Mouse (Mus musculus) kidney, postnatal 14 days (tissue): ENCODE data around the gene Gm21992.
A peak's percentile ranks its signal among the peaks of the same experiment; 100 is the strongest.
"Not testable (repeated sequence)": the region's sequence is repeated elsewhere in the genome, so short reads cannot be mapped to it uniquely, and the experiment has no call there.

Experiments used
- DNase-seq: peaks from one replicate; pipeline ENCODE4 v3.0.0; 2022; ENCODE audit warnings: mixed read lengths

The Gm21992 gene

DNA sequence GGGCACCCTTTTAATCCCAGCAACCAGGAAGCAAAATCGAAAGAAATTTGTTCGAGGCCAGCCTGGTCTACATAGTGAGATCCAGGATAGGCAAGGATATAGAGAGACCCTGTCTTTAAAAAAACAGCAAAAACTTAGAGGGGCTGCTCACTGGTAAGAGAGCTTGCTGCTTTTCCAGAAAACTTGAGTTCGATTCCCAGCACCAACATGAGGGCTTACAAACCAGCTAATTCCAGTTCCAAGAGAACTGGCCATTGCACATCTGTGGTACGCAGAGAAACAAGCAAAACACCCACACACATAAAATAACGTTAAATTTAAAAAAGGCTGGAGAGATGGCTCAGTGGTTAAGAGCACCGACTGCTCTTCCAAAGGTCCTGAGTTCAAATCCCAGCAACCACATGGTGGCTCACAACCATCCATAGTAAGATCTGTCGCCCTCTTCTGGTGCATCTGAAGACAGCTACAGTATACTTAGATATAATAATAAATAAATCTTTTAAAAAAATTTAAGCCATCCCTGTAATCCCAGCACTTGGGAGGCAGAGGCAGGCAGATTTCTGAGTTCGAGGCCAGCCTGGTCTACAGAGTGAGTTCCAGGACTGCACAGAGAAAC lies 1.0 kb upstream of the Gm21992 start:
- not testable (repeated sequence) for DNase-seq

DNA sequence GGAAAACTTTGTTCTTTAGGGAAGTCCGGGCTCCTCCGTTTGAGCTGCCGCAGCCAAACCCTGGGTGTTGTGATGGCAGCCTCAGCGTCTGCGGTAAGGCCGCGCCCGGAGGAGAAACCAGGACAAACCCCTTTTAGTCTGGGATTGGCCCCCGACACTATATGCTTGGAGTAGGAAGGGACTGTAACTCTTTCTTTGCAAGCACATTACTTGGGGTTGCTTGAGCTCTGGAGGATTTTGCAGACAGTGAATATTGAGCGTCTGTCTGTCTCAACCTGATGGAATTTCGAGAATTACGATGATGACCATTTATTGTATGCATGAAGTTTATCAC lies 464 bp upstream of the Gm21992 start:
- DNase-seq, result no peak

DNA sequence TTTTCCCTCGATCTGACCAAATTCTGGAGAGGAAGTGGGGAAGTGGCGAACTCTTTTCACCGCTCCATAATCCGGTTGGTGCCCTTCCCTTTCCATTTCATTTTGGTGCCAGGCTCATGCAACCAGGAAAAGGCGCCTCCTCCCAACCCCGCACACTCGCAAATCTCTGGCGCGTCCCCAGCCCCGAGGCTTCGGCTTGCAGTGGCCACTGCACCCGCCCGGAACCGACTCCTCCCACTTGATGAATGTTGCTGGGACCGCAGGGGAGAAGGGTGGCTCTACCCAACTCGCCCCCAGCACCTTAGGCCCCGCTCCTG lies 708 bp downstream of the Gm21992 start:
- DNase-seq, result no peak

DNA sequence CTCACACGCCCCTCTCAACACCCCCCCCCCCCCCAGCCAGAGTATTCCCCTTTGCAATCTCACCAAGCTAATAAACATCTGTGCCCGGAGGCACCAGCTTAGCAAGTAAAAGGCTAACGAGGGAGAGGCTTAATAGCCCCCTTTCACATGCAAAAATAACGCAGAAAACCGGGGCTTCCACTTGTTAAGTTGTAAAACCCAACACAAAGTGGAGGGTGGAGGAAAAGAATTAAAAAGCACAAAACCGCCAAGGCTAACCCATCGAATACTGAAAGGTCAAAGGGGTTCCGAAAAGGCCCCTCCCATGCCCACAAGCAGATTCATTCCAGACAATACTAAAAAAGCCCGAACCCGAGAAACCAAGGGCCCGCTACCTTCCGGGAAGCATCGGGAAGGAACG lies 1.1 kb downstream of the Gm21992 start:
- DNase-seq, result no peak

DNA sequence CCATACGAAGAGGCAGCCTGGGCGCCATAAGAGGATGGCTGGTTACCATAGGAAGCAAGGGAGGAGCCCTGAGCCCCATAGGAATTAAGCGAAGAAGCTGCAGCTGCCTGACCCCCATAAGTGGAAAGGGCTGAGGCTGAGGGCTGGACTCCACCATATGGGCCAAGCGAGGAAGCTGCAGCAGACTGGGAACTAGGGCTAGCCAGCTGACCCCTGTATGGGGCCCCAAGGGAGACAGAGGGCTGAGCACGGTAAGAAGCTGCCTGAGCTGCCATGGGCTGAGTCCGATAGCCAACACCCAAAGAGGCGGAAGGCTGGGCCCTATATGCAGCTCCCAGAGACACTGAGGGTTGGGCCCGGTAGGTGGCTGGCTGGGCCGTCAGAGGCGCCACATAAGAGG lies 8.1 kb downstream of the Gm21992 start:
- DNase-seq, result no peak

DNA sequence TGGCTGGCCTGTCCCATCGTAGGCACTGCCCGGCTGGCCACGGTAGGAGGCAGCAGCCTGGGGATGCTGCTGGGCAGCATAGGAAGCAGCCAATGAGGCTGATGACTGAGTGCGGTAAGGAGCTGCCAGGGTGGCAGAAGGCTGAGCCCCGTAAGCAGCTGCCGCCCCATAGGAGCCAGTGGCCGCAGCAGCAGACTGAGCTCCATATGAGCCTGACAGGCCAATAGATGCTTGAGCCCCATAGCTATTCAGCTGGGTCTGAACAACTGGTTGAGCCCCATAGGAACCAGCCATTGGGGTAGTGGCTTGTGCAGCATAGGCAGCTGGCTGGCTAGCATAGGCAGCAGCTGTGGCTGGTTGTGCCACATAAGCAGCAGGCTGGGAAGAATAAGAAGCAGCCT lies 8.7 kb downstream of the Gm21992 start:
- no peak for DNase-seq

DNA sequence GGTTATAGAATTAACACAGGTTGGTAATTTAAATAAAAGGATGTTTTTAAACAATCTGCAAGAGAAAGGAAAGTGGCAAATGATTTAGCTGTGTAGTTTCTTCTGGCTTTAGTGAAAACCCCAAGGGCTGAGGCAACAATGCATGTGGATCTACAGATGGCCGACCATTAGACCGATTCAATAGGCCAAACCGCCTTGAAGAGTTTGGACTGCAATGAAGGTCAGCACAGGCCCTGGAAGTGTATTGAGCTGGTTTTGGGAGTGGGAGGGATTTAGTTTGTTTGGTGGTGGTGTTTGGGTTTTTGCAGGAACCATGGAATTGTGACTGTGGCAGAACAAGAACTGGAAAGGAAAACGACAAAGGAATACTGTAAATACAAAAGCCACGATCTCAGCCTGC lies 12.3 kb downstream of the Gm21992 start:
- no peak for DNase-seq

DNA sequence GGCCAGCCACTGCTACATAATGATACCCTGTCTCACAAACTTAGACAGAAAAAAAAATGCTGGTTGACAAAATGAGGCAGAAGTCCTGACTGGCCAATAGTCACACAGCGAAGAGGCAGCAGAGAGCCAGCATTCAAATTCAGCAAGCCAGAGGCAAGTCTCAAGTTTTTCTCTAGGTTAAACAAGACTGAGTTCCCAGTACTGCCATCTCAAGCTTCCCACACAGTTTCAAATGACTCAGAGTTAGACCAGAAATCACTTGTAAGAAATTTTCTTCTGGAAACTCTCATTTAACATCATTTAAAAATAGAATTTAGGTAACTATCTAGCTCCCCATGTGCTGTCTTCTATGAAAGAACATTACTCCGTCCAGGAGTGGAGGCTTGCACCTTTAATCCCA lies 13.6 kb downstream of the Gm21992 start:
- DNase-seq, result no peak

DNA sequence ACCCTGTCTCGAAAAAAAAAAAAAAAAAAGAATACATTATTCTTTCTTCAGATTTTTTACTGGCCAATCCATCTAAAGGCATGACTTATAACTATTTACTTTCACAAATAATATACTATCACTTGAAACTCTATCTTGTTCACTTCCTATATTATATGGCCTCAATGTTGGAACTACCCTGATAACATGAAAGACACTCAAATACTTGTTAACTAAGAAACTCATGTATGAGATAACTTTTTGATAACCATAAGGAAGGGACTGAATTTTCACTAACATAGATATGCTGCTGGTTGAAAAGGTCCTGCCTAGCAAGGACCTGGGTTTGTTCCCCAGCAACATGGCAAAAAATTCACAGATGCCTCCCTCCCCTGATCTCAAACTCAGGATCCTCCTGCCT lies 15.5 kb downstream of the Gm21992 start:
- no peak for DNase-seq

DNA sequence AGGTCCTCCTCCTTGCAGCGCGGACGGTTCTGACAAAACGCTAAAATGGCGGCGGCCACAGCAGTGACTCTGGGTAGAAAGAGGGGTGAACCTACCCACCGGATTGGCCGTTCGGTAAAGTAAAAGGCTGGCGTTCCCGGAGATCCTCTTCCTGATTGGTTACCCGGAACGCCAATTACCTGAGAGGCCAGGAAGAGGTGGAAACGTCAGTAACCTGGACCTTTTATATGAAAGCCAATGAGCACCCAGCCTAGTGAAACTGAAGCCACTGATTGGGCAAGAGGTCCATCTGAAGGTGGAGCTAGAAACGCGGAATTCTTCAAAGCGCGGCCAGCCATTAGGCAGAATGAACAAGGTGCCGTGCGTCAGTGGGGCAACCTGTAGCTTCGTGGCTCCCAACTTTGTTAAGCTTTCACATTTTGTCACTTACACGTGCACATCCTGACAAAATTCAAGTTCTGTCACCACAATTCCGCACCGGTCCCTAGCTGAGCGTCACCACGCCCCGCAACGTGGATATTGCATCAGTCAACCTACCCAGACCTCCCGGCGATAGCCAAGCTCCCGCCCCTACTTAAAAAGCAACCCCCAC lies 17.5 kb downstream of the Gm21992 start, which contains the start of gene Rbm4:
Gene Rbm4 (minus strand): TSS at position 71 of the 592 bp plus-strand sequence.
- DNase-seq, result peak; percentile 99

DNA sequence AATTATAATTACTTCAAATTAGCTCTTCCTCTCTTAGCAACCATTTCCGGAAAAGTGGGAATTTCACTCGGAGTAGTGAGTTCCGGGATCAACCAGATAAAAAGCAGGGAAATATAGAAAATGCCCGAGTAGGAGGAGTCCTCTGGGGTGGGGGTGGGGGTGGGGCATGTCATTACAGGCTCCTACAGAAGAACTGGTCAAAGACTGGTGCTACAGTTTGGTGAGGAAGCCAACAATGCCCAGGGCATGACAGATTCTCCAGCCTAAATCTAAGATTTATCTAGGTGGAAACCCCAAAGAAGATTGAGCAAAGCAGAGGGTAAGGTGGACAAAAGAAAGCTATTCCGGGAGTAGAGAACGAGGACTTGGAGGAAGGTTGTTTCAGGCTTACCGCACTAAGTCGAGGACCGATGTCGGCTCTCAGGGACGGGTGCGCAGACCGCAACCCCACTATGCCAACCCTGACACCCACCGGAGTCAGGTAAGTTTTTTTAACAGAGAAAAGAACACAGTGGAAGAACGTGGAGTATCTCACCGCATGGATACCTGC lies 18.1 kb downstream of the Gm21992 start:
- DNase-seq, result no peak

DNA sequence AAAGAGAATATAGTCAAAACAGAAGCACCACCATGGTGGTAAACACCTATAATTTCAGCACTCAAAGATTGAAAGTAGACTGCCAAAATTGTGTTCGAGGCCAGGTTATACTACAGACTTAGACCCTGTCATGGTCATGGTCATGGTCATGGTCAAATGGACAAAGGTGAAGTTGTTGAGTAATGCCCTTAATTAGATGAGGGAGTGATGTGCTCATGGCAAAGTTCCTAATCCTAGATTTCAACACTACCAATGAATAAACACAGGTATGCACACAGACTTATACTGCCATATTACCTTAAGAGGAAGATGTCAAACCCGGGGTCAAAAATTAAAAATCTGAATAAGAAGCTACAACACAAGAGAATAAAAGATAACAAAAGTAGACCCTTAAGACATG lies 25.1 kb downstream of the Gm21992 start:
- DNase-seq, result no peak

DNA sequence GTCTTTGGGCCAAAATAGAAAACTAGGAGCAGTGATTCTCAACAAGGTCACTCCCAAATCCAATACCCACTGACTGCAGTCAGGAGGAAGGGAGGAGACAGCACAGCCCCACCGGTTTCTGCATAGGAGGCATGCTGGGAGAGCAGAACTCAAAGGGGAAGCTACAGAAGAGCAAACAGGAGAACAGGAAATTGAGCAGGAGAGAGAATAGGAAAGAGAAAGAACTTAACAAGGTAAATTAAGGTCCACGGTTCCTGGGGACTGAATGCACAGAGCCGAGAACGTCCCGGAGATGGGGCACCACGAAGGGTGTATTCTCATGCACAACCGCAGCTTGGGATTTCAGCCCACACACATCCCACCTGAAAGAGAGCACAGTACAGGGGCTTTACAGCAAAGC lies 26.2 kb downstream of the Gm21992 start:
- DNase-seq, result no peak

DNA sequence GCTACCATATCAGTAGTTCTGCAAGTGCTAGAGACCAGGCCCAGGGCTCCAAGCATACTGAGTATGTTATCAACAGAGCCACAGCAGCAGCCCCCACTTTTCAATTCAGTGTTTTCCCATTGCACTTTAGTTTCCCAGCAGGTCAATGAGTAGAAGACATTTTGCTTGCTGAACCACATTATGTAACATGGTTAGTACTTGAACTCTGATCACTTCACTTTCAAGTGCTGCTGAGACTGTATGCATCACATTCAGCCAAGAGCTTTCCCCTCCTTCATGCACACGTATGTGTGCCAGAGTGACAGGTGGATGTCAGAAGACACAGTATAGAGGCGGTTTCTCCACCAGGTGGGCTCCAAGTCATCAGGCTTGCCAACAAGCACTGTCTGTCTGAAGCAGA lies 28.5 kb downstream of the Gm21992 start:
- no peak for DNase-seq

DNA sequence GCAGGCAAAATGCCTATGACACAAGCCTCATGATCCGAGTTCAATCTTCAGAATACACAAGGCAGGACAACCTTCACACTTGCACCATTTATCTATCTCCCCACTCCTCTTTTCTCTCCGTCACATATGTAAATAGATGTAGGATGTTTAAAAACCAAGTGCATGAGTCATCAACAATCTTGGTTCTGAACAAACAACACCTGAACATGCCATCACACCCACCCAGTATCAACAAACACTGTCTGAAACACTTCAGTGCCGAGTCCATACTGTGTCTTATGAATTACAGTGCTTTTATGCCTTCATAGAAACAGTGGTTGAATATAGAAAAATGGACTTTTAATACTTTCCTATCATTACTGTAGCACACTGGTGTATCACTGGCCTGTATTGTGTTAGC lies 38.6 kb downstream of the Gm21992 start:
- no peak for DNase-seq

DNA sequence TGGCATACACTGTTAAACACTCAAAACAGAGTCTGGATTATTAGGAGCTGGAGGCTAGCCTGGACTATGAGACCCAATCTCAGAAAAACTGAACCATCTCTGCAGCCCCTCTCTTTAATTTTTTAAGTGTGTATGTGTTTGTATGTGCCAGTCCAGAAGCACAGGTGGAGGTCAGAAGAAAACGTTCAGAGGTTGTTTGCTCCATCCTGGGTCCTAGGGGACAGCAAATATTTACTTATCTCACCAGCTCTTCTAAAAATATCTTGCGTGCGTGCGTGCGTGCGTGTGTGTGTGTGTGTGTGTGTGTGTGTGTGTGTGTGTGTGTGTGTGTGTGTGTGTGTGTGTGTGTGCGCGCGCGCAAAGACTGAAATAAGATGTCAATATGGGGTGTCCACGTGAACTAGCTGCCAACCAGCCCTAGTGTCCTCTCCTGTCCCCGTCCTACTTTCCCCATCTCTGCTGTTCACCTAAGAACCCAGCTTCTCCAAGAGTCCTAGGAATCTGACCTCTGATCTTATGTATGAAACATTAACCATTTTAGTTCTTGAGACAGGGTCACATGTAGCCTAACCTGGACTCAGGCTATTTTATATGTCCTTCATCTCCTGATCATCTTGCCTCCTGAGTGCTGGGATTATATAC lies 43.8 kb downstream of the Gm21992 start:
- no peak for DNase-seq

DNA sequence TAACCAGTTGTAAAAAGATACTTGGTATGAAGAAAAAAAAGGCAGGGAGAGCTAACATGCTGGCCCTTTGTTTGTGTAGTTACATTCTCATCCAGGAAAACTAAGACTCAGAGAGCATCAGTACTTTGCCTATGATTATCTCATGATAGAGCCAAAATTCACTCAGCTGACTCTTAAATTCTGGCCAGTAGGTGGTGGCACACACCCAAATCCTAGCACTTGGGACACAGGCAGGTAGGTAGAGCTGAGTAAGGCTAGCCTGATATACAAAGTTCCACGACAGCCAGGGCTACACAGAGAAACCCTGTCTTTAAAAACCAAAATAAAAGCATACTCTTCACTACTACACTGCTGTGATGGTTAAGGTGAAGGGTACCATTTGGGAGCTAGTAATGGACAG lies 48.5 kb downstream of the Gm21992 start:
- peak; percentile 38 for DNase-seq

DNA sequence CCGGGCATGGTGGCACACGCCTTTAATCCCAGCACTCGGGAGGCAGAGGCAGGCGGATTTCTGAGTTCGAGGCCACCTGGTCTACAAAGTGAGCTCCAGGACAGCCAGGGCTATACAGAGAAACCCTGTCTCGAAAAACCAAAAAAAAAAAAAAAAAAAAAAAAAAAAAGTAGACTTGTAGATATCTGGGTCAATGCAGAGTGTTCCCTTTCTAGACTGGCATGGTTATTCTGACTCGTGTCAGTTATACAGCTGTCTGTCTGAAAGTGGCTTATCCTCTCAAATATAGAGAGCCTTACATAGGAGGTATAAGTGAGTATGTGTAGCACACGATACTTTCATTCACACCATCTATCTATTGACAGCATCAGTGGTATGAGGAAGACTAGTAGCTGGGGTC lies 50.9 kb downstream of the Gm21992 start:
- DNase-seq, result not testable (repeated sequence)

DNA sequence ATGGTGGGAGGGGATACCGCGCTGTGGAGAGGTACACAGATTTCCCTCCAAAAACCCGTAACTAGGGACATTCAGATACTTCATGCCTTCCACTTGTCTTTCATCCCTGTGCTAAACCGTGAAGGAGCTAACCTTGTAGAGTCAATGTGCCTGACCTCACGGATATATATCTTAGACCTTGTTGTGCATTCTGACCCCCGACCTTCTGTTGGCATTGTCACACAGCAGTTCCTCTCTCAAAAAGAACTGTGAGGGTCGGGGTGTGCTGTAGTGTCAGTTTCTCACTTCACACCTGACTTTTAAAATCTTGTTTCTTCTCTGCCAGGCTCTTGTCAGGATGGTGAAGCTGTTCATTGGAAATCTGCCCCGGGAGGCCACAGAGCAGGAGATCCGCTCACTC lies 54.5 kb downstream of the Gm21992 start:
- no peak for DNase-seq

DNA sequence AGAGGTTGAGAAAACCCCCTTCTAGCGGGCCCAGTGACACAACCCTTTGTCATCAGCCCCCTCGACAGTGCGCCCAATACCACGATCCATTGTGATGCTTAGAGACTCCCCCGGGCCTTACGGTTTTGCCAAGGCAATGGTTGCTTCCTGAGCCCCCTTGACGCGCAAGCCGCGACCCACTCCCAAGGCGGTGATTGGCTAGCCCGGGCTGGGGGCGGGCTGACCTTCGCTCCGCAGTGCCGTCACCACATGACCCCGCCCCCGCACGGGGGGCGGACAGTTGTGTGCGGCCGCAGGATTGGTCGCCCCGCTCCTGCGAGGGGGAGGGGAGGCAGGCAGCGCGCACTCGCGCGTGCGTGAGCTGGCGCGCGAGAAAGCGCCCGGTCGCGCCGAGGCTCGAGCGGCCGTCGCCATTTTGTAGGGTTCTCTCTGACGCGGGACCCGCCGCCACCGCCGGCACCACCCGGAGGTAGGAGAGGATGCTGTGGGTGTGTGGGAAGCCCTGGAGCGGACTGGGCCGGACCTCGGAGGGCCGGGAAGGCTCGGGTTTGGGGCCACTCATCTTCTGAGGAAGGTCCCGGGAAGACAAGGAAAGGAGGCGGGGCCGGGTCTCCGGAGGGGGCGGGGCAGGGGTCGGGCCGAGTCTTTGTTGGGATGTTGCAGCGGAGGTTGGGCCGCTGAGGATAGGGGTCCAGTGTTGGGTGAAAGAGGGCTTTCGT lies 55.1 kb downstream of the Gm21992 start, which contains the start of gene Rbm4b:
Gene Rbm4b (plus strand): TSS at position 305 of the 719 bp plus-strand sequence.
- DNase-seq, result peak; percentile 98

DNA sequence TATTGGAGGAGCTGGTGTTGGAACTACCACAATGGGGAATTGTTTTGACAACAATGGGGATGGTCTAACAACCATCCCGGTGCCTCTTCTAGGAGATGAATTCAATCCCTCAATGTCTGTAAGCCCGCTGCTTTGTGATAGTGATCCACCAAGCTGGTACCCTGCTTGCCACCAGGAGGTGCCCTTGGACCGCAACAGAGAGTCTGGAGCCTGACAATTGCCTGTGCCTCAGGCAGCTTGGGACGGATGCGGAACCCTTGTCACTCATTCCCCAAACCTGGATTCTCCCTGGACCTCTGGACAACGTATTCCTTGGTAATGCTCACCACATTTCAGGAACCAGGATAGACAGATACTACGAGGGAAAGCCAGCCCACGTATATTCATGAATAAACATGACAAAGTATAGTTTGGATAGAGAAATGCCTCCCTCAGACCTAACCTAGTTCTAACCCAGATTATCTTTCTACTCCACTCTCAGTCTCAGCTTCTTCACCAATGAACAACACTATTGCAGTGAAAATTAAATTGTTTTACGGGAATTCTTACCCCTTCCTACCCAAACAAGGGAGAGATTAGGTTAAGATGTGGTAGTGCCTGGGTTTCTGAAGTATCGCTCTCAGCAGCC lies 55.7 kb downstream of the Gm21992 start:
- DNase-seq, result peak; percentile 92

DNA sequence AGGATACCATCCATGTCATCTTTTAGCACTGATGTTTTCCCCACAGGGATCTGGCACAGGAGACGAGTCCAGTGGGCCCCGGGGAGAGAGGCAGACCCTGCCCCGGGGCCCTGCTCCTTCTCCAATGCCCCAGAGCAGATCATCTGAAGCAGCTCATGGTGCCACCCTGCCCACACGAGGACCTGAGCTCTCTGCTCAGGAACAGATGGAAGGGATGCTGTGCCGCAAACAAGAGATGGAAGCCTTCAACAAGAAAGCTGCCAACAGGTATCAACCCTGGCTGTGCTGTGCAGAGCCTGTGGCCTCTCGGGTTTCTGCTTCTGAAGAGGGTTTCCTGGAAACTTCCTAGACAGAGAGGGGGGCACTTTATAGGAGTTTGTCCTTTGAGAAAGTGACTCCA lies 61.4 kb downstream of the Gm21992 start:
- DNase-seq, result no peak

DNA sequence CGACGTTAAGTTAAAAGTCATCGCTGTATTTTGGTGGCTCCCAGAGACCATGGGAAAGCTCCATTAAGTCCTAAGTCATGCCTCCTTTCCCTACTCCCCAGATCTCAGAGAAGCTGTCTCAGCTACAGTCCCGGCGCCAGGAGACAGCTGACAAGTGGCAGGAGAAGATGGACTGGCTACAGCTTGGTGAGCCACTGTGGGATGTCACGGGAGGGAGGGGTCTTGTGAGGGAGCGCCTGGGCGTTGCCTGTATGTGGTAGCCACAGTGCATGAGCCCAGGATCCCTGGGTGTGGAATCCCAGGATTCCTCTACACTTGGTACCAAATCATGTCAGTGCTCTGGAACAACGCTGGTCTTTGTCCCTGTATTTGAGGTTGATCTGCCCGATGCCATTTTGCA lies 62.9 kb downstream of the Gm21992 start:
- no peak for DNase-seq
